Mouse (Mus musculus) embryonic stem cell, embryonic (primary cell): ENCODE data around the gene Trex1.

ENCODE experiments used
- CTCF ChIA-PET, 4 experiments: fragments of 300-600 bp in 2 of 4; fragments of 350-600 bp in 2 of 4; sonication (Branson Sonifier 250); formaldehyde crosslinking; loops; one replicate each; lab custom pipeline; 2022; ENCODE audit warnings: inconsistent platforms in 2 of 4; lab: Charles Lee
- POLR2A ChIA-PET, 4 experiments: fragments of 300-600 bp in 2 of 4; fragments of 350-600 bp in 2 of 4; sonication (Branson Sonifier 250); formaldehyde crosslinking; loops; one replicate each; lab custom pipeline; 2022; ENCODE audit warnings: antibody characterized with exemption in 4 of 4, inconsistent platforms in 1 of 4; lab: Charles Lee

The Trex1 gene

GRCm38 (mm10) chr9:109022866-109023685 lies 36.5 kb downstream of the Trex1 start:
- POLR2A ChIA-PET = interaction anchor here in 2 of 4 experiments (0.6 to 1.1 kb wide), 3 partner anchors 15 to 198 kb away, joined by 3 to 4 read pairs (median 3); no protein-coding TSS in a partner anchor
- CTCF ChIA-PET = interaction anchor here in 2 of 4 experiments (0.6 to 0.7 kb wide), 2 partner anchors 29 to 36 kb away, joined by 3 to 4 read pairs; no protein-coding TSS in a partner anchor

DNA sequence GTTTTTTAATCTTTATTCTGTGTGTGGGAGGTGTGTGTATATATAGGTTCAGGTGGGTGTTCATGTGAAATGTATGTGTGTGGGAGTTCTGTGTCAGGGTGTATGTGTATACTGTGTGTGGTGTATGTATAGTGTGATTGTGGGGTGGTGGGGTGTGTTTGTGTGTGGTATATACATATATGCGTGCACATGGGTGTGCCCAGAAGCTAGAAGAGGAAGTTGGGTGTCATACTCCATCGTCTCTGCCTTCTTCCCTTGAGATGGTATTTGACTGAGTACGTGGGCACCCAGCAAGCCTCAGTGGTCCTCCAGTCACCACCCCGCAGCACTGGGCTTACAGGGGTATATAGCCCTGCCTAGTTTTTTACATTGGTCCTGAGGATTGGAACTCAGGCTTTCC lies 38.1 kb downstream of the Trex1 start:
- POLR2A ChIA-PET = no interaction called here
- CTCF ChIA-PET = interaction anchor here in 1 of 4 experiments (0.6 kb wide), 1 partner anchor 419 kb away, joined by 3 read pairs; no protein-coding TSS in a partner anchor

GRCm38 (mm10) chr9:109016973-109017604 lies 42.4 kb downstream of the Trex1 start:
- ChIA-PET CTCF (no interaction called here), POLR2A (interaction anchor here in 1 of 4 experiments (0.7 kb wide), 1 partner anchor 25 kb away, joined by 3 read pairs; the partner anchor contains the start of gene Pfkfb4)

DNA sequence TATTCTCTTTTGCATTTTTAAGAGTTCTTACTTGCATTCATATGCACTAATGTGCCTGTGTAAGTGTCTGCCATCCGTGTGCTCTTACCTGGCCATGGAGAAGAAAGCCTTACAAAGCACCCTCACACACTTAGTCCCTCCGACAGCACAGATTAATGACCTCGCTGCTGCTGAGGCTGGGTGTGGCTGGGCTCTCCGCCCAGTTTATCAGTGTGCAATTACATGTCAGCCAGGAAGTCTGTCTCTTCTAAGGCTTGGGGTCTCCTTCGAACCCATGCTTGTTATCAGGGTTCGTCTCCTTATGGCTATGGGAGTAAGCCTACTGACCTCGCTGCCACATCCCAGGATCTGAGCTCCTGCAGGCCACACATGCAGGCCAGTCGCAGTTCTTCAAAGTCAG lies 44.1 kb downstream of the Trex1 start:
- ChIA-PET POLR2A (interaction anchor here in 2 of 4 experiments (0.7 to 1.3 kb wide), 6 partner anchors 12 to 463 kb away, joined by 3 to 4 read pairs (median 4); partner anchors contain the start of genes Pfkfb4 (in 1 of the 2) and Trex1 (in 1 of the 2)), CTCF (interaction anchor here in 1 of 4 experiments (0.6 kb wide), 1 partner anchor 347 kb away, joined by 3 read pairs; no protein-coding TSS in a partner anchor)

GRCm38 (mm10) chr9:109010316-109010690 lies 49.2 kb downstream of the Trex1 start:
- ChIA-PET CTCF (interaction anchor here in 3 of 4 experiments (1.0 to 2.0 kb wide), 5 partner anchors 10 to 206 kb away, joined by 3 to 8 read pairs (median 5); no protein-coding TSS in a partner anchor), POLR2A (interaction anchor here in 2 of 4 experiments (0.6 to 1.7 kb wide), 11 partner anchors 9 to 822 kb away, joined by 3 to 8 read pairs (median 3); partner anchors contain the start of genes Atrip (in 2 of the 2), Nme6 (in 1 of the 2), Pfkfb4 (in 1 of the 2) and Shisa5 (in 1 of the 2))

DNA sequence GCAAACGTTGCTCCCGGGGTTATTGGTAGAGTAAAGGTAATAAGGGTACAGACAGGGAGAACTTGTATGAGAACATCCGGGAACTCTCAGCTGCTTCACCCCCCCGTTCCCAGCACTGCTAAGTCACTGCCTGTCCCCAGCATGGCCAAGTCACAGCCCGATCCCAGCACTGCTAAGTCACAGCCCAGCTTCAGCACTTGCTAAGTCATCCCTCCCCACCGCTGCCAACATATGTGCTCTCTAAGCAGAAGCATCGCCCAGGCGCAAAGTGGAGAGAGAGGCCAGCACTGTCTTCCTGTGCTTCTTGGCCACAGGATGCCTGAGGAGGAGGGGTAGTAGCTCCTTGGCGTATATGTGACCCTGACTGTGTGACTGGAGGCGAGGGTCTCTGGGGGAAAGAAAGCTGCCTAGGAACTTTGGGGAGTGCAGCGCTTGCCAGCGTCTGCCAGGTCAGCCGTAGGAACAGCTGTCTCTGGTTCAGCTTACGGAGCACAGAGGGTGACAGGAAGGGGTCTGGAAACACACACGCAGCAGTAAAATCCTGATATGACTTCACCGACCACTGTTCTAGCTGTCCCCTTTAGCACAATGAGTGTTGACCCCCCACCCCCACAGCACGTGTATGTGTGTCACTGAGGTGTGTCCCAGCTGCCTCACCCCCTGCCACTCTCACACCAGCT lies 49.8 kb downstream of the Trex1 start:
- POLR2A ChIA-PET = interaction anchor here in 2 of 4 experiments (0.6 to 1.7 kb wide), 12 partner anchors 9 to 823 kb away, joined by 3 to 8 read pairs (median 3); partner anchors contain the start of genes Atrip (in 2 of the 2), Nme6 (in 1 of the 2), Pfkfb4 (in 1 of the 2) and Shisa5 (in 1 of the 2)

DNA sequence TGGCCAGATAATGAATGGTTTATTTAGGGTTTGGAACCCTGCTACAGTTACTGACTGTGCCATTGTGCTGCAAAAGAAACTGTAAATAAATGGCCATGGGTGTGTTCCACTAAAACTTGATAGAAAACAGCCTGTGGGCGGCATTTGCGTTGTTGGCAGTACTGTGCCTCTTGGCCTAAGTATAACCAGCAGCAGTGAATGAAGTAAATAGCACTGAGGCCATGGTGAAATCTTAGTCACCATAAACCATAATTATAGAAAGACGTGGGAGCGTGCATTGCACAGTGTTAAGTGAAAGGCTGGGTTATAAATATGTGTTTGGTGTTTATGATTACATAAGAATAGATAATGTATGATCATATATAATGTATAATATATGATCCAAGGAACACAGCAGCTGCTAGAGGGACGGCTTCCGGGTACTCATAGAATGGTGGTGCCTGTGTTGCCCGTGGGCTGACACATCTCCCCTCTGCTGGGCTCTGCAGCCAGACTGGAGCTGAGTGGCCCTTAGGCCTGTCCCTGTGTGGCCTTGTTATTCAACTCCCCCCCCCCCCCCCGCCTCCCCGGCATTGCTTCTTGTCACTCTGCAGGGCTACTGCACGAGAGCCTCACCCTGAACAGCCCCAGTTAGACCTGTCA lies 50.4 kb downstream of the Trex1 start:
- CTCF ChIA-PET = interaction anchor here in 3 of 4 experiments (0.5 to 2.0 kb wide), 6 partner anchors 8 to 207 kb away, joined by 3 to 8 read pairs (median 6); no protein-coding TSS in a partner anchor
- POLR2A ChIA-PET = interaction anchor here in 2 of 4 experiments (1.0 to 1.7 kb wide), 9 partner anchors 18 to 823 kb away, joined by 3 to 8 read pairs (median 3); partner anchors contain the start of genes Atrip (in 2 of the 2), Nme6 (in 1 of the 2), Pfkfb4 (in 1 of the 2) and Shisa5 (in 1 of the 2)

More for the DNA sequence above, 49.8 kb downstream of the Trex1 start:
- CTCF ChIA-PET = interaction anchor here (0.5 to 2.0 kb wide), 7 partner anchors 9 to 206 kb away, joined by 3 to 8 read pairs (median 5); no protein-coding TSS in a partner anchor

GRCm38 (mm10) chr9:109008081-109008480 lies 51.5 kb downstream of the Trex1 start:
- ChIA-PET CTCF (interaction anchor here in 3 of 4 experiments (0.7 to 2.0 kb wide), 3 partner anchors 51 to 114 kb away, joined by 3 to 5 read pairs (median 3); partner anchors contain the start of gene Trex1 (in 1 of the 3)), POLR2A (no interaction called here)
